Mouse (Mus musculus): Measurements from ENCODE around the gene Rnf150. TPM values are rescaled to one million over a fixed set of nuclear protein-coding genes. Genes with fewer than 3 reads are reported as not detected.

Rnf150 gene
- polyA plus RNA-seq, 1 experiment from 2014 or later: 1.3 TPM

GRCm38 (mm10) chr8:82946658-82947057 lies 83.5 kb downstream of the Rnf150 start:
- no peak overlapping the region for H3K27ac ChIP-seq (ENCODE audit: low read length)
- H3K9ac ChIP-seq (ENCODE audit: low read length): no peak overlapping the region
- H3K36me3 ChIP-seq (ENCODE audit: control insufficient read depth, insufficient read depth, low read length): no peaks in the 10 kb centered on the region
- H3K27me3 ChIP-seq (ENCODE audit: control insufficient read depth, insufficient read depth, low read length): no peaks in the 10 kb centered on the region
- no peak for ATAC-seq (ENCODE audit: insufficient read depth, low FRiP score)
- peaks cover 3% of the 10 kb centered on the region; the same call in 1 of the 2 replicates for H3K9me3 ChIP-seq (replicated peaks; ENCODE audit: control insufficient read depth, low read length)
- no peak overlapping the region for H3K4me2 ChIP-seq (ENCODE audit: low read depth, low read length)
- H3K4me3 ChIP-seq (replicated peaks; ENCODE audit: low read length): no peak overlapping the region
- peaks cover 10% of the 10 kb centered on the region for H3K4me1 ChIP-seq (ENCODE audit: control insufficient read depth, insufficient read depth, low read length)
- 47% methylated on average over 1 of the region's 1 CpGs for WGBS

GRCm38 (mm10) chr8:82955162-82955754 lies 92.1 kb downstream of the Rnf150 start:
- no peak for ATAC-seq (ENCODE audit: insufficient read depth, low FRiP score)
- H3K27me3 ChIP-seq (ENCODE audit: control insufficient read depth, insufficient read depth, low read length): no peaks in the 10 kb centered on the region
- no peak overlapping the region for H3K9ac ChIP-seq (ENCODE audit: low read length)
- H3K4me3 ChIP-seq (replicated peaks; ENCODE audit: low read length): no peak overlapping the region
- H3K4me1 ChIP-seq (ENCODE audit: control insufficient read depth, insufficient read depth, low read length): peaks cover 9% of the 10 kb centered on the region
- WGBS: 55% methylated on average over 7 of the region's 7 CpGs
- H3K9me3 ChIP-seq (replicated peaks; ENCODE audit: control insufficient read depth, low read length): 0 out of 2 replicates have a peak, but pooled peaks cover under 1% of the 10 kb centered on the region
- no peaks in the 10 kb centered on the region for H3K36me3 ChIP-seq (ENCODE audit: control insufficient read depth, insufficient read depth, low read length)
- no peak overlapping the region for H3K4me2 ChIP-seq (ENCODE audit: low read depth, low read length)
- no peak overlapping the region for H3K27ac ChIP-seq (ENCODE audit: low read length)

GRCm38 (mm10) chr8:82959491-82959890 lies 96.3 kb downstream of the Rnf150 start:
- peaks cover 10% of the 10 kb centered on the region for H3K4me1 ChIP-seq (ENCODE audit: control insufficient read depth, insufficient read depth, low read length)
- no peak overlapping the region for H3K4me2 ChIP-seq (ENCODE audit: low read depth, low read length)
- 53% methylated on average over 3 of the region's 3 CpGs for WGBS
- H3K27ac ChIP-seq (ENCODE audit: low read length): no peak overlapping the region
- H3K9ac ChIP-seq (ENCODE audit: low read length): no peak overlapping the region
- no peak overlapping the region for H3K4me3 ChIP-seq (replicated peaks; ENCODE audit: low read length)
- H3K27me3 ChIP-seq (ENCODE audit: control insufficient read depth, insufficient read depth, low read length): no peaks in the 10 kb centered on the region
- no peaks in the 10 kb centered on the region for H3K36me3 ChIP-seq (ENCODE audit: control insufficient read depth, insufficient read depth, low read length)
- peak; percentile 37; the same call in 1 of the 2 replicates for ATAC-seq (ENCODE audit: insufficient read depth, low FRiP score)
- no peaks in the 10 kb centered on the region for H3K9me3 ChIP-seq (replicated peaks; ENCODE audit: control insufficient read depth, low read length)

- WGBS: 82% methylated on average over 2 of the region's 2 CpGs
- no peaks in the 10 kb centered on the region for H3K36me3 ChIP-seq (ENCODE audit: control insufficient read depth, insufficient read depth, low read length)
- ATAC-seq (ENCODE audit: insufficient read depth, low FRiP score): no peak
Observed at GRCm38 (mm10) chr8:82959980-82960610, 96.9 kb downstream of the Rnf150 start.

GRCm38 (mm10) chr8:82964537-82964936 lies 101.4 kb downstream of the Rnf150 start:
- H3K9me3 ChIP-seq (replicated peaks; ENCODE audit: control insufficient read depth, low read length): no peaks in the 10 kb centered on the region
- H3K4me1 ChIP-seq (ENCODE audit: control insufficient read depth, insufficient read depth, low read length): peaks cover 14% of the 10 kb centered on the region
- H3K27ac ChIP-seq (ENCODE audit: low read length): no peak overlapping the region
- H3K4me2 ChIP-seq (ENCODE audit: low read depth, low read length): no peak overlapping the region
- H3K36me3 ChIP-seq (ENCODE audit: control insufficient read depth, insufficient read depth, low read length): no peaks in the 10 kb centered on the region
- no peak overlapping the region for H3K4me3 ChIP-seq (replicated peaks; ENCODE audit: low read length)
- no peaks in the 10 kb centered on the region for H3K27me3 ChIP-seq (ENCODE audit: control insufficient read depth, insufficient read depth, low read length)
- H3K9ac ChIP-seq (ENCODE audit: low read length): no peak overlapping the region
- WGBS: 64% methylated on average over 2 of the region's 2 CpGs
- ATAC-seq (ENCODE audit: insufficient read depth, low FRiP score): no peak

More at GRCm38 (mm10) chr8:82959980-82960610, 96.9 kb downstream of the Rnf150 start:
- no peak overlapping the region for H3K4me3 ChIP-seq (replicated peaks; ENCODE audit: low read length)
- no peaks in the 10 kb centered on the region for H3K9me3 ChIP-seq (replicated peaks; ENCODE audit: control insufficient read depth, low read length)
- no peaks in the 10 kb centered on the region for H3K27me3 ChIP-seq (ENCODE audit: control insufficient read depth, insufficient read depth, low read length)
- no peak overlapping the region for H3K9ac ChIP-seq (ENCODE audit: low read length)
- peaks cover 10% of the 10 kb centered on the region for H3K4me1 ChIP-seq (ENCODE audit: control insufficient read depth, insufficient read depth, low read length)
- H3K27ac ChIP-seq (ENCODE audit: low read length): no peak overlapping the region
- H3K4me2 ChIP-seq (ENCODE audit: low read depth, low read length): no peak overlapping the region

GRCm38 (mm10) chr8:82967879-82968678 lies 104.9 kb downstream of the Rnf150 start:
- no peak overlapping the region for H3K9ac ChIP-seq (ENCODE audit: low read length)
- 54% methylated on average over 8 of the region's 8 CpGs for WGBS
- no peaks in the 10 kb centered on the region for H3K36me3 ChIP-seq (ENCODE audit: control insufficient read depth, insufficient read depth, low read length)
- peak overlapping the region; percentile 56 for H3K27ac ChIP-seq (ENCODE audit: low read length)
- H3K4me2 ChIP-seq (ENCODE audit: low read depth, low read length): no peak overlapping the region
- no peaks in the 10 kb centered on the region for H3K27me3 ChIP-seq (ENCODE audit: control insufficient read depth, insufficient read depth, low read length)
- no peaks in the 10 kb centered on the region for H3K9me3 ChIP-seq (replicated peaks; ENCODE audit: control insufficient read depth, low read length)
- peaks cover 18% of the 10 kb centered on the region for H3K4me1 ChIP-seq (ENCODE audit: control insufficient read depth, insufficient read depth, low read length)
- peak; percentile 40; the same call in 1 of the 2 replicates for ATAC-seq (ENCODE audit: insufficient read depth, low FRiP score)
- H3K4me3 ChIP-seq (replicated peaks; ENCODE audit: low read length): no peak overlapping the region

GRCm38 (mm10) chr8:82969967-82970366 lies 106.8 kb downstream of the Rnf150 start:
- Histone ChIP-seq H3K4me3 (replicated peaks; ENCODE audit: low read length) (no peak overlapping the region), H3K4me2 (ENCODE audit: low read depth, low read length) (no peak overlapping the region), H3K27me3 (ENCODE audit: control insufficient read depth, insufficient read depth, low read length) (no peaks in the 10 kb centered on the region), H3K36me3 (ENCODE audit: control insufficient read depth, insufficient read depth, low read length) (no peaks in the 10 kb centered on the region), H3K27ac (ENCODE audit: low read length) (no peak overlapping the region), H3K9ac (ENCODE audit: low read length) (no peak overlapping the region; the same call in 1 of the 2 replicates), H3K9me3 (replicated peaks; ENCODE audit: control insufficient read depth, low read length) (no peaks in the 10 kb centered on the region), H3K4me1 (ENCODE audit: control insufficient read depth, insufficient read depth, low read length) (peaks cover 24% of the 10 kb centered on the region)
- ATAC-seq (ENCODE audit: insufficient read depth, low FRiP score): no peak
- WGBS: 52% methylated on average over 3 of the region's 3 CpGs

GRCm38 (mm10) chr8:82972812-82973211 lies 109.7 kb downstream of the Rnf150 start:
- Histone ChIP-seq H3K27me3 (ENCODE audit: control insufficient read depth, insufficient read depth, low read length) (no peaks in the 10 kb centered on the region), H3K36me3 (ENCODE audit: control insufficient read depth, insufficient read depth, low read length) (no peaks in the 10 kb centered on the region), H3K27ac (ENCODE audit: low read length) (no peak overlapping the region; the same call in 1 of the 2 replicates), H3K4me3 (replicated peaks; ENCODE audit: low read length) (no peak overlapping the region), H3K9ac (ENCODE audit: low read length) (no peak overlapping the region), H3K4me1 (ENCODE audit: control insufficient read depth, insufficient read depth, low read length) (peaks cover 23% of the 10 kb centered on the region), H3K9me3 (replicated peaks; ENCODE audit: control insufficient read depth, low read length) (no peaks in the 10 kb centered on the region), H3K4me2 (ENCODE audit: low read depth, low read length) (no peak overlapping the region)
- peak; percentile 5; the same call in 1 of the 2 replicates for ATAC-seq (ENCODE audit: insufficient read depth, low FRiP score)
- WGBS: 51% methylated on average over 3 of the region's 3 CpGs

- 35% methylated on average over 4 of the region's 4 CpGs for WGBS
- Histone ChIP-seq H3K36me3 (ENCODE audit: control insufficient read depth, insufficient read depth, low read length) (no peaks in the 10 kb centered on the region), H3K9ac (ENCODE audit: low read length) (no peak overlapping the region), H3K9me3 (replicated peaks; ENCODE audit: control insufficient read depth, low read length) (no peaks in the 10 kb centered on the region), H3K27me3 (ENCODE audit: control insufficient read depth, insufficient read depth, low read length) (no peaks in the 10 kb centered on the region), H3K4me3 (replicated peaks; ENCODE audit: low read length) (no peak overlapping the region), H3K27ac (ENCODE audit: low read length) (no peak overlapping the region), H3K4me2 (ENCODE audit: low read depth, low read length) (no peak overlapping the region), H3K4me1 (ENCODE audit: control insufficient read depth, insufficient read depth, low read length) (peaks cover 18% of the 10 kb centered on the region)
- ATAC-seq (ENCODE audit: insufficient read depth, low FRiP score): peak; percentile 68; the same call in 1 of the 2 replicates
Observed at GRCm38 (mm10) chr8:82973331-82973730, 110.2 kb downstream of the Rnf150 start.

All from stomach, embryonic 16.5 days (tissue).